Mouse (Mus musculus) spleen, adult 2 months (tissue): Measurements from ENCODE around the gene Lyzl4.

Experiments
- CTCF ChIP-seq: fragments of 200-500 bp; IDR thresholded peaks from 2 replicates; pipeline ENCODE4 v1.5.1; 2011; ENCODE audit warnings: mild to moderate bottlenecking, inconsistent platforms; ENCODE audit not compliant: insufficient read depth, insufficient read length, insufficient replicate concordance; ENCODE audit errors: extremely low read depth
- POLR2A ChIP-seq: fragments of 200-500 bp; IDR thresholded peaks from 2 replicates; pipeline ENCODE4 v1.6.1; 2011; ENCODE audit warnings: low read depth, low read length, inconsistent platforms

DNA sequence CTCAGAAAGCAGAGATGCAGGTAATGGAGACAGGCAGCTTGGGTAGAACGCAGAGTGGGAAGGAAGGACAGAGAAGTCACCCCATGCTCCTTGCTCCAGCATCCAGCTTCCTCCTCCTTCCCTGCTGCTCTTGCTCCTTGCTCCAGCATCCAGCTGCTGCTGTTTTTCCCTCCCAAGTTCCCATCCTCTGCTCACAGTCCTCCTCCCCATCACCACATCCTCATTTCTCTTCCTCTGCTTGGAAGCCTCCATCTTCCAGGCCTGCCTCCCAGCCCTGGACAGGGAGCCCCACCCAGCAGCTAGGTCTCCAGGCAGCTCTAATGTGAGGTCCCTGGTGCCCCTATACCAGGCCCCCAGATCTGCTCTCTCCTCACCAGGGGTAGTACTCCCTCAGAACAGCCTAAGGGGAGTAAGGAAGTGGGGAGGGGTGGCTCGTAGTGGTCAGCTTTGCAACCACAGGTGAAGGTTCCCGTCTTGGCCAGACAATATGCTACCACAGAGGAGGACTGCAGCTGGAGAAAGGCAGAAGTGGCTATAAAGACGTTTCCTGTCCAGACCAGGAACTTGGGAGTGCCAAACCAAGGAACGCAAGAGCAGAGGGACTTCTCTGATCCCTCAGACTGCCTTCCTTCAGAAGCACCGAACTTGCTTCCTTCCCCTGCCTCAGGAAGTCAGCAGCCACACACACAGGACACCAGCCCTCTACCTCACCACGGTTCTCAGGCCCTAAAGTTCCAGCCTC, 5.9 kb downstream of the Lyzl4 start:
- TF ChIP-seq CTCF = no peak
- no peak for TF ChIP-seq POLR2A
